Mouse (Mus musculus) frontal cortex, postnatal 36 days (tissue): ENCODE results near the gene Crat.

Experiments
- DNase-seq, 2 experiments: peaks; one replicate each; pipeline ENCODE4 v3.0.0; 2022; ENCODE audit warnings: low spot score in 2 of 2

Gene Crat

DNA sequence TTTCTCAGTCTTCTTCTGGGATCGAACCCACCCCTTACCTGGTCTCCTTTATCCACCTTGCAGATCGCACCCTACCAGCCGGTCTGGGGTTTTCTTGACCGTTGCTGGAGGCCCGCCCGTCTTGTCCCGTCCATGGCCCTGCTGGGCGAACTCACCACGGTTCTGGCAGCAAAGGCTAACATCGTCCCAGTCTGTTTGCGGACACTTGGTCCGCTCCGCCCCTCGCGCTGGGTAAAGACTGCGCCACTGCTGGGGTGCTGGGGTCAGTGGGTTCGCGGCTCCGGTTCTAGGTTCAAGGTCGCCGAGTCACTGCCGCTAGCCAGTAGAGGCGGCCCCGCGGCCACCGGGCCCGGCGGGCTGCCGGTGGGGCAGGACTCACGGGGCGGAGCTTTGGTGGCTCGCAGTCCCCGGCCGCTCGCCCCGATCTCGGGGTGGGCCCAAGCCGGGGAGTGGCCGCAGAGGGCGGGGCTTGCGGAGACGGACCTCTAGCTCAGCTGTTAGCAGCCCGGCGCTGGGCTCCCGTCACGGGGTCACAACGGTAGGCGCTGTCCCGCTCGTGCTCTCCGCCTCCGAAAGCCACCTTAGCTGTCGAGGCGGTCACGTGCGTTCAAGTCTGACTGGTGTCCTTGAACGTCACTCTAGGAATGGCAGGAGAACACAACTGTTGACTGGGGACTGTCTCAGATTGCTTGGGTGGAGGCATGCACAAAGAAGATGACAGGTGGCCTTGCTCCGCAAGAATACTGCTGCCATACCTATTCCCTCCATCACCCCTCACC lies at the start of gene Crat:
Gene Crat (minus strand): TSS at position 657 of the 779 bp plus-strand sequence.
- peak; percentile 90 to 93 for DNase-seq

DNA sequence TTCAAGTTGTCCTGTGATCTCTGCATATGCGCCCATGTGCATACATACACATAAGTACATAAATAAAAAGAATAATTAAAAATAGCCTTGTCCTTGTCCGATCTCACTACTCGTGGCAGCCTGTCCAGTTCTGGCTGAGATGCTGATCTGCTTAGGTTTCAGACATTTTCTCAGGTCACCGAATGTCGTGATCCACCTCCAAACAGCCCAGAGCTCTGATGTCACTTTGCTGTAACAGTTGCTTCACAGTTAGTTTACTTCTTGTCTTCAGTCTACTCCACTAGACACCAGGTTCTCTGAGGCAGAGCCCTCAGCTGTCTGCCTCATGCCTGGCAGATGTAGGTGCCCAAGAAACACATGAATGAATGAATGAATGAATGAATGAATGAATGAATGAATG lies 48.8 kb upstream of the Crat start:
- no peak for DNase-seq

DNA sequence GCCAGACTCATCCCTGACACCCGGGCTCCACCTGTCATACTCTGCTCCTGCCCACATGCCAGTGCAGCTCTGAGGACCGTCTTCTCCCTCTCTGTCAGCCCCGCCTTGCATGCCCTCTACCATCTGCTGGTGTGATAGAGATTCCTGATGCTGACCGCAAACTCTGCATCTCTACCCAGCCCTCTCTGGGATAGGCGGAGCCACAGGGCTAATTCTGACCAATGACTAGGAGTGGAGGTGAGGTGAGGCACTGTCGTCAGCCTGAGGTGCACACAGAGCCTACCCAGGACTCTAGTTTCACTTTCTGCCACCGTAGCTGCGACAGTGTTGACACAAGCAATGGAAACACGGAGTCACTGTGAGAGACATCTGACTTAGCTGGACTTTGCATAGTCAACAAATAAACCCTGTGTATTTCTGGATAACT lies 48.3 kb upstream of the Crat start:
- peak; percentile 62 to 65 for DNase-seq

DNA sequence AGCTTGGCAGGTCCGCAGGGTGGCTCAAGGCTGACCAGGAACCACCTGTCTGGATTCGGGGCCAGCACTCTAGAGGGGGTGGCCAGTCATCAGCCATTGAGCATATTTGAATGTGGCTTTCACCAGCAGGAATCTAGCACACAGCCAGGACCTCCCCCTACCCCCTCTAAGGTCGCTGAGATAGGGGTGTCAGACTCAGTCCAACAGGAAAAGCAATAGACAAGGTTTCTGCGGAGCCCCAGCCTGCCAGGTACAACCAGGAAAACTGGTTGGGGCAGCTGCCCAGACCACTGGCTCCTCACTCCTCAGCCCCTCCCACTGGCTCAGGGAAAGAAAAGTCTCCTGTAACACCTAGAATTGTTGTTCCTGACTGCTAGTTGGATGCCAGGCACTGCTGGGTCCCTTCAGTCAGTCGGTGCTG lies 47.7 kb upstream of the Crat start:
- no peak for DNase-seq

DNA sequence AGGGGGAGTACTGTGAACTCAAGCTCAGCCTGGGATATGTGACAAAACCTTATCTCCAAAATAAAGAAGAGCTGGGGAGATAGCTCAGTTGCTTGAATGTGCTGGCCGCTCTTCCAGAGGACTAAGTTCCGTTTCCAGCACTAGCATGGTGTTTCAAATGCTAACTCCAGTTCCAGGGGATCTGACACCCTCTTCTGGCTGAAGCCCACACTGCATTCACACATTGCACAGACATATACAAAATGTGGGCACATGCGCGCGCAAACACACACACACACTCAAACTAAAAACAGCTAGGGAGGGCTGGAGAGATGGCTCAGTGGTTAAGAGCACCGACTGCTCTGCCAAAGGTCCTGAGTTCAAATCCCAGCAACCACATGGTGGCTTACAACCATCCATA lies 43.6 kb upstream of the Crat start:
- DNase-seq = no peak

GRCm38 (mm10) chr2:30458349-30458748 lies 42.7 kb upstream of the Crat start:
- DNase-seq = no peak

DNA sequence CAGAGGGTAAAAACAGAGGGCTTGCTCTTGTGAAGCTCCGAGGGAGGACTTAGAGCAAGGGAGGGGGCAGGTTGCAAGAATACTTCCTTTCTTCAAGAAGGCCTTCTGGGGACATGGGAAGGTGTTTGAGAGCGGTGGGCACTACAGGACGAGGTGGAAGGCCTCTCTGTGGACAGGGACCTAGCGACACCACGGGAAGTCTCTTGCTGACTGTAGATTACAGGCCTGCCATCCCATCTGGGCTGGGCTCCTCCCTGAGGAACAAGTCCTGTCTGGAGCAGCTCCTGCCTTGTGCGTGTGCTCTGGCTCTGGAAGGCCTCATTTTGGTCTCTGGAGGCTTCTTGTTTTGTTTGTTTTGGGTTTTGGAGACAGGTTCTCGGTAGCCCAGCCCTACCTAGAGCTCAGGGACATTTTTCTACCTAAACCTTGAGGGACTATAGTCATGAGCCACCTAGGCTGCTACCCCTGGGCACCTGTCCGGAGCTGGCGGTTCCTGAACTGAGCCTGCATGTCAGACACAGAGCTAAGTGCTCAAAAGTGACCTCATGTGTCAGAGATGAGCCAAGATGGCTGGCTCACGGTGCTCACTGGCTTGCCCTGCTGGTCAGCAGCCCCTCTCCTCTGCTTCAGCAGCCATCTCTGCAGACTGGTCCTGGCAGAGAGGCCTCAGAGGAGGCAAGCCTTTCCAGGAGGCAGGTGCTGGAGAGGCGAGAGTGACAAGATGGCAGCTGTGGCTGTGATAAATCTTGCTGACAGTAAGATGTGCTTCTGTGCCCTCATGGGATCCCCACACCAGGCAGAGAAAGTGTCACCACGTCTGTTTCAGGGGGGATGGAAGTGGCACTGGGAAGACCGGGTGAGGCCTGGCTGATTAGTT lies 40.7 kb upstream of the Crat start:
- DNase-seq = no peak

GRCm38 (mm10) chr2:30454587-30454986 lies 39.0 kb upstream of the Crat start:
- no peak for DNase-seq

- DNase-seq = no peak
Observed at GRCm38 (mm10) chr2:30453570-30453969, 38.0 kb upstream of the Crat start.

- no peak for DNase-seq
Observed at GRCm38 (mm10) chr2:30451525-30451924, 35.9 kb upstream of the Crat start.

DNA sequence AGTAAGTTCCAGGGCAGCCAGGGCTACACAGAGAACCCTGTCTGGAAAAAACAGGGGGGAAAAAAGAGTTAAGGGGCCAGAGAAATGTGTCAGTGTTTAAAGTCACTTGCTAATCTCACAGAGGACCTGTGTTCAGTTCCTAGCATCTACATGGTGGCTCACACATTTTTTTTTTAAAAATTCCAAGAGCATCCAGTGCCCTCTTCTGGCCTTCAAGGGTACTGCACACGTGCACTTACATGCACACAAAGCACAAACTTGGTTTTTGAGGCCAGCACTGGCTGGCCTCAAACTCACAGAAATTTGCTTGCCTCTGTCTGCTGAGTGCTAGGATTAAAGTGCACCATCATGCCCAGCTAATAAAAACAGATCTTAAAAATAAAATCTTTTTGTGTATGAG lies 34.9 kb upstream of the Crat start:
- no peak for DNase-seq

DNA sequence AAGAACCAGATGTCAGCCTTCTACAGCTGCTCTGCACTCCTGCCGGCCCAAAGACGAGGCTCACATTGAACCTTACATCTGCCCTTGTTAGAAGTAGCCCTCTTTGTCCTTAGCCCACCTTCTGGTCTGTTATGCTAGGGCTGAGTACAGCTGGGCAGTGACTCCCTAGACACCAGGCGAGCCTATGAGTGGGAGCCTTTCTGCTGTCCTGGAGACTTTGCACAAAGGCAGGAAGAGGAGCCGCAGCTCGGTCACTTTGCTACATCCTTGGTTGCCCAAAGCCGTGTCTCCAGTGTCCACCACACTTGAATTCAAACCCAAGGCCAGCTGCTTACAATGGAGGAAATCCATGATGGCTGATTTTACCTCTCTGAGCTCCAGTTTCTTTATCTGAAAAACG lies 32.8 kb upstream of the Crat start:
- no peak for DNase-seq

DNA sequence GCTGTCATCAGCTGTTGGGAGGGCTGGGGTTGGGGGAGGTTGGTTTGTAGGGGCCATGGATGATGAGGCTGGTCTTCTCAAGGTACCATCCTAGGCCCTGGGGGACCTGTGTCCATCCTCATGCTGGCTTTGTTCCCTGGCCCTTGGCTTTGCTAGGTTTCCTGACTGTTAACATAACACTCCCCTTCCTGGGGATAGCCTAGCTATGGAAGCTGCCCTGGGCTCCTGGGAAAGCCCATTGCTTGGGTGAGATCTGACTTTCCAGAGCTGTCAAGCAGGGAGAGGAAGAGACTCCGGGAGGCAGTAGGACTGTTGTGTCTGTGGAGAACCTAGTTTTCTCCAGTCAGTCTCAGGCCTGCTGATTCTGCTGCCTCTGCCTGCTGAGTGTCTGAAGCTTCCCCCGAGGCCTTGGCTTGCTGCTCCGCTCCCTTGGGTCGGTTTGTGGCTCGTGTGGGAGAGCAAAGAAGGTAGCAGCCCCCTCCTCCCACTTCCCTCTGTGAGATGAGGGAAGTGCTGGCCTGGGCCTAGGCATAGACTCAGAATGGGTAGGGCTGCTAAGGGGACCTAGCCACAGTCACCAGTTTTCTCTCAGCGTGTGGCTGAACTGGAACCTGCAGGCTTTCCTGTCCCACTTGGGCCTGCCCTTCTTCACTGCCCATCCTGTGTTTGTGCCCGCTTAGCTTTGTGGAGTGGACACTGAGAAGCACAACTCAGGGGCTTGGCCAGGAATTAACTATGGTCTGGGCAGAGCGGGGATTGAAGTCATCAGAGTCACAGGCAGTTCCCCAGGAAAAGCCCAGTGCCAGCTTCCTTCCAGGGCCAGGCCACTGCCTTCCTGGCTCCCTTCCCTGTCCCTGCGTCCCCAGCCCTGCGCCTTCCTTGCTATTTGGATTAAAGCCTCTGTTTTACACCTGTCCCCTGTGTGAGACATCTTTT lies 31.5 kb upstream of the Crat start:
- DNase-seq = no peak

- no peak for DNase-seq
Observed at GRCm38 (mm10) chr2:30445312-30445711, 29.7 kb upstream of the Crat start.

DNA sequence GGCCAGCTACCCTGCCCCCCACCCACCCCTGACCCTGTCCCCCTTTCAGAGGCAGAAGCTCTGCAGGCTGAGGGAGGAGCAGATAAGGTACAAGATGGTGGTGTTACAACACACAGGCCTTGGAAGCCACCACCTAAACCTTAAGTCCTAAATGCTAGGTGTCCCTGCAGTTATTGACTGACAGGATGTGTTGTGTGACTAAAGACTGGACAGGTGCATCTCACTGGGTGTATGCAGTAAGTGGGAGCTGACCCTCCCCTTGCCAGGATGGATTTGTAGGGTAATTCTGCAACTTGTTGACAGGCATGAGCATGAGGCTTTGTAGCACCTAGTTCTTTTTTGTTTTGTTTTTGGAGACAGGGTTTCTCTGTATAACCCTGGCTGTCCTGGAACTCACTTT lies 28.8 kb upstream of the Crat start:
- DNase-seq = no peak

DNA sequence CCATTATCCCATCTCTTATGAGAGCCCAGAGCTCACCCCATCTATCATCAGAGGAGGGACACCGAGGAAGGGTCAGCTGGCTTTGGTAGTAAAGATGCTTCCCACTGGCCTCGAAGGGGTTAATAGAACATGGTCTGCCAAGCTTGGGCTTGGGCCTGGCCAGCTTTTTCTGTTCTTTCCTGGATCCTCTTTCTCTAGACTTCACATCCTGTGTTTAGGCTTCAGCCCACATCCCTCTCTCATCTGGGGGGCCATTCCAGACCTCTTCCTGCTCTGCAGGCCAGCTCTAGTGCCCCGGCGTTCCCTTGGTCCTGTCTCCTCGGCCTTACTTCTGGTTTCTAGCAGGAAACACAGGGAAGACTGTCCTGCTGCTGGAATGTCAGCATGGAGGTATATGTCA lies 28.4 kb upstream of the Crat start:
- DNase-seq = no peak

- DNase-seq = no peak
Observed at GRCm38 (mm10) chr2:30443281-30443680, 27.7 kb upstream of the Crat start.

- DNase-seq = no peak
Observed at GRCm38 (mm10) chr2:30442498-30442890, 26.9 kb upstream of the Crat start.

DNA sequence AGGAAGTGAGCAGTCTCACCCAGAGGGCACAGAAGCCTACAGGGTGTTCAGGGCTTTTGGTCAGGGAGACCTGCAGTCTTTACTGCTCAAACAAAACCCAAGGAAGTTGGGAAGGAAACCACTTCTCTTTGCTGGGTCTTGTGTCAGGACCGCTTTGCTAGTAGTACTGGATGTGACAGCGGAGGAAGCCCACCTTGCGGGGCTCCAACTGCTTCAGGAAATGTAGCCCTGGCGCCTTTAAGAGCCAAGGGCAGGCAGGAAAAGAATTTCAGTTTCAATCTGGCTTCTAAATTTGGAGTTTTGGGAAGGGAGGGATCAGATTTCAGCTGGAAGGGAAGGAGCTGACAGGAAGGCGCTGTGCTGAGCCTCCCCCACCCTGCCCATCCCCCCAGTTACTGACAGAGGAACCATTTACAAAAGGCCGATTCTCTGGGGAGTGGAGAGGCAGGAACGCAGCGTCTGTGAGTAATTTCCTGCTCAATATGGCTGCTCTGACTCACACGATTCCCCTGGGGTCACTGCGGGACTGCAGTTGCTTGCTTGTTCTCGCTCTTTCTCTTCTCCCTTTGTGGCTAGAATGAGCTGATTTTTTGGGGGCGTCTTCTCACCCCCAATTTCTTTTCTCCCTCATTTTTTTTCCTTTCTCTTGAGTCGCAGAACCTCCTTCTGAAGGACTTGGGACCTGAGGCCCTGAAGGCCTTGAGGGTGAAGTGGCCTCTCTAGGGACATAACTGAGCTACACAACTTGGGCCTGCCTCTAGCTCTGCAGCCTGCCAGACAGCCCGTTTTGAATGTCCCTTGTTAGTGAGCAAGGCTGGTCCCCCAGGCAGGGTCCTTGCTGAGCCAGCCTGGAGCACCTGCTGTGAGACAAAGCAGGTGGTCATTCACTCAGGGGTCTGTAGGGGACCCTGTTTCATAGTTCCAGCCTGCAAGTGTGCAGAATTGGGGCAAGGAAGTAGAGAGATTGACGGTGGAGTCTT lies 26.2 kb upstream of the Crat start:
- peak; percentile 60 to 67 for DNase-seq

GRCm38 (mm10) chr2:30440701-30441517 lies 25.3 kb upstream of the Crat start:
- peak; percentile 58 to 76 for DNase-seq
